Mouse (Mus musculus) G1E (cell line): ENCODE results near the gene Itga3.

Experiments
- CTCF ChIP-seq: IDR thresholded peaks from 2 replicates; pipeline ENCODE4 v1.5.1; 2012; ENCODE audit warnings: low read depth, low read length, inconsistent platforms, mixed read lengths
- TAL1 ChIP-seq: conservative IDR thresholded peaks from 2 replicates; pipeline ENCODE4 v1.6.1; 2012; ENCODE audit warnings: low read depth, low read length, inconsistent platforms, mixed read lengths

DNA sequence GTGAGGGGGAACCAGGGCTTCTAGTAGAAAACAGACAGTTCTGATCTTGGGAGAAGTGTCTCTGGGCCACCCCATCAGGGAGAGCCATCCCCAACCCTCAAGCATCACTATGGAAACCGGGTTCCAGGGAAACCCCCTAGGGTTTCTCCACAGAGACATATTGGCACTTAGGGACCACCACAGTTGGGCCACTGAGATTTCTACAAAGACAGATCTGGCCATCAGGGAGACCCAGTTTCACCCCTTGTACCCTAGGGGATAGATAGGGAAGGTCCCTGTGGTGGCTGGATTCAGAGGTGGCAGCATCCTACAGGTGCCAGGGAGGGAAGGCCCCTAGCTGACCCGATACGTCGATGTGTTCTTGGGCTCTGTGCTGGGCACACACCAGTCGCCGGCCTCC lies 49.8 kb downstream of the Itga3 start:
- TF ChIP-seq TAL1 (no peak), CTCF (no peak)
